Comparison of ENCODE assay signal across 8 mouse cellular contexts in the genomic region with DNA sequence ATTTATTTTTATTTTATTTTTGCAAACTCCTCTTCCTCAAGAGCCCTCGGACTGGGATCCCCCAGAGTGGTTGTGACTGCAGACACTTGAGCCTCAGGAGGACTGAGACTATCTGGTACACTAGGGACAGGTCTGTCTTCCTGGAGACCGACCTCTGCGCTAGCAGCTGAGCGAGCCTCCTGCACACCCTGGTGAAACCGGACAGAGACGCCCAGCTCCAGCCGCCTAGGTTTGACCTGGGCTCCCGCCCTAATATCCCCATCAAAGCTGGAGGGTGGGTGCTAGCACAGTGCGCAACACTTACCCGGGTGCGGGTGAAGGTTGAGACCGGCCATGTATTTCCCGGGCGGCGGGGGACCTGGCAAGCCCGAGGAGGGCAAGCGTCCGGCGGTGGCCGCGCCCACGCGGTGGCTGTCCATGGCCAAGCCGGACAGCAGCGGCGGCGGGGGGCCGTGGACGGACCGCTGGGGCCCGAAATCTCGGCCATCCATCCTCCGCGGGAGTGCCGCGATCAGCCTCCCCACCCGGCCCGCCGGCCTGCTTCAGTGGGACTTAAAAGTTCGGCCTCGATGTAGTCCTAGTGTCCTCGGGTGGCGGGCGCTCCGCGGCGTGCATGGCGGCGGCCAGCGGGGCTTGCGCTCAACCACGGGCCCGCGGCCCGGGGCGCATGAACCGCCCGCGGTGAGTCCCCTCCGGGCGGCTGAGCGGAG. TPM values are rescaled to one million over a fixed set of nuclear protein-coding genes. Genes with fewer than 3 reads are reported as not detected.
DNase-seq lines count a peak whose midpoint lies in the region; ATAC-seq and TF ChIP-seq lines count a peak whose summit lies in the region.

No protein-coding gene starts in this region.

- no peaks in the 10 kb centered on the region for H3K4me1 ChIP-seq in bone marrow, adult 2 months (ENCODE audit: control insufficient read depth, insufficient read depth, low read length)
- H3K4me1 ChIP-seq in forebrain, embryonic 16.5 days (replicated peaks; ENCODE audit: control insufficient read depth, insufficient read depth, low read length) = peaks cover 31% of the 10 kb centered on the region
- H3K4me1 ChIP-seq in hindbrain, embryonic 12.5 days = peaks cover 35% of the 10 kb centered on the region
- peaks cover 32% of the 10 kb centered on the region for H3K4me1 ChIP-seq in limb, embryonic 14.5 days (ENCODE audit: control insufficient read depth, insufficient read depth, low read length)

- ATAC-seq in forebrain, embryonic 16.5 days = no peak
- no peak for ATAC-seq in hindbrain, embryonic 12.5 days (ENCODE audit: low FRiP score)
- ATAC-seq in limb, embryonic 14.5 days (ENCODE audit: low FRiP score, low read depth) = no peak

- under 1% methylated on average over 62 of the region's 62 CpGs for WGBS in bone marrow, adult 2 months
- WGBS in forebrain, embryonic 16.5 days = 0% methylated on average over 61 of the region's 62 CpGs
- under 1% methylated on average over 62 of the region's 62 CpGs for WGBS in hindbrain, embryonic 12.5 days
- WGBS in limb, embryonic 14.5 days = under 1% methylated on average over 55 of the region's 62 CpGs

- no peaks in the 10 kb centered on the region for H3K36me3 ChIP-seq in forebrain, embryonic 16.5 days (ENCODE audit: control insufficient read depth, insufficient read depth)
- H3K36me3 ChIP-seq in hindbrain, embryonic 12.5 days = peaks cover 11% of the 10 kb centered on the region
- H3K36me3 ChIP-seq in limb, embryonic 14.5 days (ENCODE audit: control insufficient read depth, insufficient read depth, low read length) = peaks cover 39% of the 10 kb centered on the region
- no peaks in the 10 kb centered on the region for H3K36me3 ChIP-seq in myocyte (ENCODE audit: control insufficient read depth, insufficient read depth)

- peak; percentile 42 to 56 for DNase-seq in layer of hippocampus, postnatal 10 days (ENCODE audit: low spot score in 2 of 2)
- no peak for DNase-seq in layer of hippocampus, adult 18-20 months (ENCODE audit: low spot score in 2 of 2)
- DNase-seq in limb, embryonic 14.5 days (ENCODE audit: low spot score) = no peak
- peak; percentile 45 for DNase-seq in urinary bladder, postnatal 25 days (ENCODE audit: low spot score)

- peak overlapping the region; percentile 89 for H3K4me2 ChIP-seq in forebrain, embryonic 16.5 days (ENCODE audit: low read length)
- H3K4me2 ChIP-seq in hindbrain, embryonic 12.5 days (replicated peaks) = peak overlapping the region; percentile 94
- H3K4me2 ChIP-seq in limb, embryonic 14.5 days (replicated peaks; ENCODE audit: low read depth, low read length, severe bottlenecking) = peak overlapping the region; percentile 97
- peak overlapping the region; percentile 83 for H3K4me2 ChIP-seq in myocyte (ENCODE audit: low read depth)

- H3K4me3 ChIP-seq in bone marrow, adult 2 months (replicated peaks; ENCODE audit: control insufficient read depth, low read depth, low read length) = peak overlapping the region; percentile 81
- peak overlapping the region; percentile 59 for H3K4me3 ChIP-seq in forebrain, embryonic 16.5 days (replicated peaks; ENCODE audit: low read length)
- H3K4me3 ChIP-seq in hindbrain, embryonic 12.5 days = peak overlapping the region; percentile 85
- H3K4me3 ChIP-seq in limb, embryonic 14.5 days (replicated peaks; ENCODE audit: low read length) = peak overlapping the region; percentile 98
- H3K4me3 ChIP-seq in myocyte = peak overlapping the region; percentile 99

- H3K9me3 ChIP-seq in forebrain, embryonic 16.5 days (ENCODE audit: control insufficient read depth, low read length) = no peaks in the 10 kb centered on the region
- no peaks in the 10 kb centered on the region for H3K9me3 ChIP-seq in hindbrain, embryonic 12.5 days (replicated peaks)
- no peaks in the 10 kb centered on the region for H3K9me3 ChIP-seq in limb, embryonic 14.5 days (ENCODE audit: control insufficient read depth, low read length)

- no peak for TF ChIP-seq CTCF in bone marrow, adult 2 months (IDR thresholded peaks at IDR 0.05; ENCODE audit: control insufficient read depth, insufficient read depth, low read length)

- H3ac ChIP-seq in myocyte (ENCODE audit: control insufficient read depth, insufficient read length) = peak overlapping the region; percentile 92

- H3K9ac ChIP-seq in forebrain, embryonic 16.5 days (replicated peaks; ENCODE audit: low read depth, low read length) = peak overlapping the region; percentile 100
- H3K9ac ChIP-seq in hindbrain, embryonic 12.5 days = peak overlapping the region; percentile 100
- peak overlapping the region; percentile 100 for H3K9ac ChIP-seq in limb, embryonic 14.5 days (ENCODE audit: low read depth, low read length, severe bottlenecking)

- peaks cover 80% of the 10 kb centered on the region for H3K79me2 ChIP-seq in myocyte (ENCODE audit: control insufficient read depth, insufficient read depth)

- TF ChIP-seq POLR2A in bone marrow, adult 2 months (IDR thresholded peaks at IDR 0.05; ENCODE audit: borderline replicate concordance, control insufficient read depth, low read depth, low read length) = no peak; the same call in 1 of the 2 replicates
- TF ChIP-seq POLR2A in limb, embryonic 14.5 days (IDR thresholded peaks at IDR 0.05; ENCODE audit: borderline replicate concordance, extremely low read depth, insufficient read depth, insufficient read length) = no peak
- peak; percentile 36 for TF ChIP-seq POLR2A in myocyte (IDR thresholded peaks at IDR 0.05; ENCODE audit: insufficient read length, low read depth)

- no peaks in the 10 kb centered on the region for H3K27me3 ChIP-seq in forebrain, embryonic 16.5 days (replicated peaks; ENCODE audit: control insufficient read depth, insufficient read depth, low read length)
- no peaks in the 10 kb centered on the region for H3K27me3 ChIP-seq in hindbrain, embryonic 12.5 days
- H3K27me3 ChIP-seq in limb, embryonic 14.5 days (ENCODE audit: control insufficient read depth, insufficient read depth, low read length) = no peaks in the 10 kb centered on the region
- no peaks in the 10 kb centered on the region for H3K27me3 ChIP-seq in myocyte (ENCODE audit: control insufficient read depth, insufficient read depth, insufficient read length)

- H3K27ac ChIP-seq in bone marrow, adult 2 months (ENCODE audit: control insufficient read depth, insufficient read depth, low read depth, low read length, poor library complexity) = peak overlapping the region; percentile 79
- H3K27ac ChIP-seq in forebrain, embryonic 16.5 days (ENCODE audit: low read length) = peak overlapping the region; percentile 100
- peak overlapping the region; percentile 100 for H3K27ac ChIP-seq in hindbrain, embryonic 12.5 days
- H3K27ac ChIP-seq in limb, embryonic 14.5 days (replicated peaks; ENCODE audit: low read depth, low read length) = peak overlapping the region; percentile 100

TF ChIP-seq in myocyte, 11 proteins besides CTCF, POLR2A, EP300 and RAD21:
- peak in 1 of 3 experiments; percentile 4 for TF ChIP-seq MYOG (IDR thresholded peaks at IDR 0.05; ENCODE audit: control insufficient read depth in 1 of 3, insufficient read depth in 1 of 3, insufficient read length in 2 of 3, low read depth in 2 of 3)
- TF ChIP-seq POLR2AphosphoS2 (IDR thresholded peaks at IDR 0.05; ENCODE audit: insufficient read length, low read depth) = peak; percentile 49
- TF ChIP-seq CEBPB (IDR thresholded peaks at IDR 0.05; ENCODE audit: insufficient read depth, poor library complexity, severe bottlenecking) = no peak
- no peak for TF ChIP-seq MAX (IDR thresholded peaks at IDR 0.05; ENCODE audit: low read depth)
- no peak for TF ChIP-seq USF1 (IDR thresholded peaks at IDR 0.05; ENCODE audit: low read depth)
TF ChIP-seq in myocyte: peak in this region for 2.

RNA-seq across cellular contexts. Expression of a gene that starts 2.6 kb away (rescaled TPM):
- 100 to 1,000 TPM; 197 to 220 TPM for total RNA-seq in layer of hippocampus, postnatal 10 days (2021)
- 100 to 1,000 TPM; 135 to 137 TPM for total RNA-seq in layer of hippocampus, adult 18-20 months (2021)
- 24.3 and 57.5 TPM in 2 replicates for polyA plus RNA-seq in bone marrow, adult 2 months (2011; ENCODE audit: insufficient read depth, insufficient read length, low replicate concordance, missing spikeins)
- 34.8 and 40.4 TPM in 2 replicates for polyA plus RNA-seq in forebrain, embryonic 16.5 days (2015; fragmentation: Nextera tagmentation; extraction: Ambion mirVana)
- polyA plus RNA-seq in hindbrain, embryonic 12.5 days (2016; fragmentation: Nextera tagmentation; extraction: Ambion mirVana) = 72.8 and 73.7 TPM in 2 replicates
- polyA plus RNA-seq in limb, embryonic 14.5 days (2012; rRNA removed) = 61.1 and 85.3 TPM in 2 replicates
- 46.6 and 55.7 TPM in 2 replicates for polyA plus RNA-seq in limb, embryonic 14.5 days (2014; fragmentation: Nextera tagmentation; extraction: Ambion mirVana)
- 26.2 TPM for polyA plus RNA-seq in myocyte (2012; fragmentation: generic; extraction: Trizol)

Comparison
In these comparisons a context has a peak if more than half of its experiments do, and no peak if none do; other contexts are left out.
1. DNase-seq: peak in layer of hippocampus, postnatal 10 days (2 of 2) and urinary bladder, postnatal 25 days (single experiment); none in layer of hippocampus, adult 18-20 months (0 of 2) and limb, embryonic 14.5 days (single experiment).
2. Peak in every context shown above with its lines, with median percentiles within 50 percentile points of each other: H3K27ac ChIP-seq, H3K4me3 ChIP-seq, H3K4me2 ChIP-seq and H3K9ac ChIP-seq.